Mouse (Mus musculus): ENCODE data around the gene Dusp15.

- TF ChIP-seq CTCF (IDR thresholded peaks at IDR 0.05; ENCODE audit: control insufficient read depth, insufficient read depth, low read length) (no peak), POLR2A (IDR thresholded peaks at IDR 0.05; ENCODE audit: borderline replicate concordance, control insufficient read depth, low read depth, low read length) (no peak)
These were observed 3.0 kb downstream of the Dusp15 start for GRCm38 (mm10) chr2:152948438-152949020.

Data from bone marrow, adult 2 months (tissue).